Mouse (Mus musculus) adipose tissue, adult 10 weeks (tissue): ENCODE results near the gene Serpina1d. TPM values are rescaled to one million over a fixed set of nuclear protein-coding genes. Genes with fewer than 3 reads are reported as not detected.

Experiments used
- polyA plus RNA-seq: library from polyadenylated mRNA; stranded (reverse); fragments of 350-450 nt; fragmentation: Illumina TruSeq; extraction: RNeasy Lipid Tissue Mini Kit (QIAGEN cat#74804); gene quantifications from one replicate; pipeline ENCODE4 v1.2.3, GENCODE M21; 2014; ENCODE audit warnings: low read depth, low replicate concordance

The Serpina1d gene
- 0.46 TPM for polyA plus RNA-seq

DNA sequence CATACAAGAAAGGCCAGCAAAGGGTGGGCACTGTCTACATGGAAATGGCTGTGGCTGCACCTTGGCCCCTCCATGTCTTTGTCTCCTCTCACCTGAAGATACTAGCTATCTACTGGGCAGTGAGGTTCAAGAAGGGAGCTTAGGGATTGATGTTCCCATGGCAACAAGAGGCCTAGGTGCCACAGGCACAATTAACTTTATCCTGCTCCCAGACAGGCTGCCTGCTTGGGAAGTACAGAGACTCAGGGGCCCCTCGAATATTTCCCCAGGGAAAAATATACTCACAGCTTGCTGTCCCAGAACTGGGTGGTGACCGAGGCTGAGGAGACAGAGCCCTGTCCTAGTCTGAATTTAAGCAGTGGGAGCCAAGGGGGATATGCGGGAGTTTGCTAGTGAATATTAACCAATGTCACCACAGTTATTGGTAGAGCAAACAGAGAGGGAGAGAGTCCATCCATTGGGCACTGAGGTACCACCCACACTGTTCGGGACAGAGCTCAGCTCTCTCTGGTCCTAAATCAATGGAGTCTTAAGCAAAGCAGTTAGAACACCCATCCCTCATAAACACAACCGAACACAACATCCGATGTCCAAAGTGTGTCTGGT is at the start of gene Serpina1d:
TSS of gene Serpina1d (minus strand) at position 347 of the 606 bp plus-strand sequence.

Other genes starting within 250 kb of the Serpina1d start
- gene Ppp4r4, start 241.3 kb downstream of the Serpina1d start, polyA plus RNA-seq: 3.9 TPM
- not detected for gene Serpina10, start 142.1 kb downstream of the Serpina1d start, polyA plus RNA-seq
- gene Serpina6, start 116.4 kb downstream of the Serpina1d start, polyA plus RNA-seq: not detected
- gene Serpina16, start 97.5 kb downstream of the Serpina1d start, polyA plus RNA-seq: 526 TPM
- 1,013 TPM for gene Serpina1f, start 78.1 kb downstream of the Serpina1d start, polyA plus RNA-seq
- gene Serpina1b, start 56.8 kb upstream of the Serpina1d start, polyA plus RNA-seq: 0.24 TPM
- 0.52 TPM for gene Serpina1a, start 90.0 kb upstream of the Serpina1d start, polyA plus RNA-seq
- not detected for gene Serpina1c, start 131.3 kb upstream of the Serpina1d start, polyA plus RNA-seq
- gene Serpina1e, start 185.4 kb upstream of the Serpina1d start, polyA plus RNA-seq: not detected
- gene Serpina11, start 216.4 kb upstream of the Serpina1d start, polyA plus RNA-seq: not detected
- gene Serpina9, start 240.2 kb upstream of the Serpina1d start, polyA plus RNA-seq: not detected